Mouse (Mus musculus): ENCODE measurements around the gene Unc13d. TPM values are rescaled to one million over a fixed set of nuclear protein-coding genes. Genes with fewer than 3 reads are reported as not detected.

Gene Unc13d
- polyA plus RNA-seq, 1 experiment from 2014 or later: 0.60 TPM

- no peaks in the 10 kb centered on the region for H3K9me3 ChIP-seq (ENCODE audit: control insufficient read depth, low read length)
- H3K4me2 ChIP-seq (ENCODE audit: low read length): no peak overlapping the region
- no peak for ATAC-seq
- WGBS: 70% methylated on average over 7 of the region's 7 CpGs
- no peaks in the 10 kb centered on the region for H3K27me3 ChIP-seq (replicated peaks; ENCODE audit: control insufficient read depth, insufficient read depth, low read length)
- H3K9ac ChIP-seq (replicated peaks; ENCODE audit: low read depth, low read length): no peak overlapping the region
- H3K36me3 ChIP-seq (ENCODE audit: control insufficient read depth, insufficient read depth): peaks cover 4% of the 10 kb centered on the region; the same call in 1 of the 2 replicates
- H3K4me1 ChIP-seq (replicated peaks; ENCODE audit: control insufficient read depth, insufficient read depth, low read length): peaks cover 5% of the 10 kb centered on the region
- H3K4me3 ChIP-seq (replicated peaks; ENCODE audit: low read length): no peak overlapping the region
- no peak overlapping the region for H3K27ac ChIP-seq (ENCODE audit: low read length)
Observed at GRCm38 (mm10) chr11:116074436-116074991, 3.2 kb downstream of the Unc13d start.

DNA sequence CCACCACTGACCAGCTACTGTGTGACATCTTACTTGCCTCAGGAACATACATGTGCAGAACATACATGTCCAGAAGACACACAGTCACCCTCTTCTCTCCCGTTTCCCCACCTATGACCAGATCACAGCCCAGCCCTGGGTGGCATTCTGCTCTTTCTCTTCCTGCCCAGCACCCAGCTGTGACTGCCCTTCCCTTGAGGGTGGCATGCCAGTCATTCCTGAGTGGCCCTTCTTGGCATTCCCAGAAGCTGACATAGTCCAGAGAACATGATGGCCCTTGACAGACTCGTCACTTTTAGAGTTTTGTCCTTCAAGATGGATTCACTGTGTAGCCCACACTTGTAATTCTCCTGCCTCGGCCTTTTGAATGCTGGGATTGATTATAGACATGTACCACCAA, 5.2 kb downstream of the Unc13d start:
- 83% methylated on average over 3 of the region's 3 CpGs for WGBS
- Histone ChIP-seq H3K4me3 (replicated peaks; ENCODE audit: low read length) (no peak overlapping the region), H3K27ac (ENCODE audit: low read length) (no peak overlapping the region), H3K27me3 (replicated peaks; ENCODE audit: control insufficient read depth, insufficient read depth, low read length) (no peaks in the 10 kb centered on the region), H3K4me1 (replicated peaks; ENCODE audit: control insufficient read depth, insufficient read depth, low read length) (no peaks in the 10 kb centered on the region), H3K9ac (replicated peaks; ENCODE audit: low read depth, low read length) (no peak overlapping the region), H3K4me2 (ENCODE audit: low read length) (no peak overlapping the region), H3K36me3 (ENCODE audit: control insufficient read depth, insufficient read depth) (no peaks in the 10 kb centered on the region), H3K9me3 (ENCODE audit: control insufficient read depth, low read length) (no peaks in the 10 kb centered on the region)
- no peak for ATAC-seq

DNA sequence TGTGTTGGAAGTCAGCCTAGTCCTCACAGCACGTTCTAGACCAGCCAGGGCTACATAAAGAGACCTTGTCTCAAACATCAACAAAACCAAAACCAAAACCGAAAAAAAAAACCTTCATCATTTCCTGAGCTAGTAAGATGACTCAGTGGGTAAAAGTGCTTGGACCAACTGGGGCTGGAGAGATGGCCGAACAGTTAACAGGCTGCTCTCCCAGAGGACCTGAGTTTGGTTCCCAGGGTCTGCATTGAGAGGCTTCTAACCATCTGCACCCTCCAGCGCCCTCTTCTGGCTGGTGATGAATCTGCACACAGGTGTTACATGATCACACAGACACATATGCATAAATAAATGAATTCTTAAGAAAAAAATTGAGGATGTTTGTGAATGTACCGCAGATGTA, 6.3 kb downstream of the Unc13d start:
- H3K9ac ChIP-seq (replicated peaks; ENCODE audit: low read depth, low read length): no peak overlapping the region
- 67% methylated on average over 5 of the region's 5 CpGs for WGBS
- no peaks in the 10 kb centered on the region for H3K4me1 ChIP-seq (replicated peaks; ENCODE audit: control insufficient read depth, insufficient read depth, low read length)
- ATAC-seq: no peak
- H3K27ac ChIP-seq (ENCODE audit: low read length): no peak overlapping the region
- H3K27me3 ChIP-seq (replicated peaks; ENCODE audit: control insufficient read depth, insufficient read depth, low read length): no peaks in the 10 kb centered on the region
- no peaks in the 10 kb centered on the region for H3K9me3 ChIP-seq (ENCODE audit: control insufficient read depth, low read length)
- H3K4me2 ChIP-seq (ENCODE audit: low read length): no peak overlapping the region
- H3K4me3 ChIP-seq (replicated peaks; ENCODE audit: low read length): no peak overlapping the region
- no peaks in the 10 kb centered on the region for H3K36me3 ChIP-seq (ENCODE audit: control insufficient read depth, insufficient read depth)

GRCm38 (mm10) chr11:116065345-116065744, 12.4 kb downstream of the Unc13d start:
- ATAC-seq: no peak
- no peak overlapping the region for H3K4me2 ChIP-seq (ENCODE audit: low read length)
- H3K9me3 ChIP-seq (ENCODE audit: control insufficient read depth, low read length): no peaks in the 10 kb centered on the region
- no peak overlapping the region for H3K27ac ChIP-seq (ENCODE audit: low read length)
- WGBS: 86% methylated on average over 12 of the region's 12 CpGs
- H3K4me3 ChIP-seq (replicated peaks; ENCODE audit: low read length): no peak overlapping the region
- no peak overlapping the region for H3K9ac ChIP-seq (replicated peaks; ENCODE audit: low read depth, low read length)
- H3K36me3 ChIP-seq (ENCODE audit: control insufficient read depth, insufficient read depth): no peaks in the 10 kb centered on the region; the same call in 1 of the 2 replicates
- H3K4me1 ChIP-seq (replicated peaks; ENCODE audit: control insufficient read depth, insufficient read depth, low read length): no peaks in the 10 kb centered on the region; the same call in 1 of the 2 replicates
- H3K27me3 ChIP-seq (replicated peaks; ENCODE audit: control insufficient read depth, insufficient read depth, low read length): no peaks in the 10 kb centered on the region

GRCm38 (mm10) chr11:116064187-116064867, 13.4 kb downstream of the Unc13d start:
- Histone ChIP-seq H3K27me3 (replicated peaks; ENCODE audit: control insufficient read depth, insufficient read depth, low read length) (no peaks in the 10 kb centered on the region), H3K4me3 (replicated peaks; ENCODE audit: low read length) (no peak overlapping the region), H3K36me3 (ENCODE audit: control insufficient read depth, insufficient read depth) (peaks cover 8% of the 10 kb centered on the region), H3K4me1 (replicated peaks; ENCODE audit: control insufficient read depth, insufficient read depth, low read length) (no peaks in the 10 kb centered on the region; the same call in 1 of the 2 replicates), H3K4me2 (ENCODE audit: low read length) (no peak overlapping the region), H3K9ac (replicated peaks; ENCODE audit: low read depth, low read length) (no peak overlapping the region), H3K9me3 (ENCODE audit: control insufficient read depth, low read length) (no peaks in the 10 kb centered on the region), H3K27ac (ENCODE audit: low read length) (no peak overlapping the region)
- 71% methylated on average over 23 of the region's 23 CpGs for WGBS
- no peak for ATAC-seq

DNA sequence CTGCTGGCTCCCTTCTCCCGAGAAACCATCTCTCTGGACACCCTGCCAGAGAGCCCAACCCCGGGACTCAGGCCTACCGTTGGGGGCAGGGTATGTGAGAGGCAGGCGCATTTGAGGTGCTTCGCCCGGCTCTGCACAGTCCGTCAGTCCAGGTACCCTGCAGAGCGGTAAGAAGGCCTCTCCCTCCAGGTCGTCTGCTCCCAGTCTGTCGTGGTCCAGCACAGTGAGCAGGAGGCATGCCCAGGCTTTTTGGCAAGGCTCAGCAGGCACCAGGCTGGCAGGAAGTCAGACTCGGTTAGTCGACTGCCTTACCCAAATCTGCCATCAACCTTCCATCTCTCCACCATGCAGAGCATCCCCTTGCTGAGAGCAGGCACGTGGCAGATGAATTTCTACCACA, 14.2 kb downstream of the Unc13d start:
- H3K4me1 ChIP-seq (replicated peaks; ENCODE audit: control insufficient read depth, insufficient read depth, low read length): no peaks in the 10 kb centered on the region; the same call in 1 of the 2 replicates
- no peak overlapping the region; the same call in 1 of the 2 replicates for H3K9ac ChIP-seq (replicated peaks; ENCODE audit: low read depth, low read length)
- H3K4me3 ChIP-seq (replicated peaks; ENCODE audit: low read length): no peak overlapping the region
- WGBS: 55% methylated on average over 13 of the region's 13 CpGs
- peaks cover 11% of the 10 kb centered on the region for H3K36me3 ChIP-seq (ENCODE audit: control insufficient read depth, insufficient read depth)
- no peaks in the 10 kb centered on the region for H3K9me3 ChIP-seq (ENCODE audit: control insufficient read depth, low read length)
- peak overlapping the region; percentile 28; the same call in 1 of the 2 replicates for H3K27ac ChIP-seq (ENCODE audit: low read length)
- H3K4me2 ChIP-seq (ENCODE audit: low read length): no peak overlapping the region
- ATAC-seq: peak; percentile 52
- no peaks in the 10 kb centered on the region for H3K27me3 ChIP-seq (replicated peaks; ENCODE audit: control insufficient read depth, insufficient read depth, low read length)

GRCm38 (mm10) chr11:116062521-116062920, 15.2 kb downstream of the Unc13d start:
- ATAC-seq: no peak
- Histone ChIP-seq H3K4me2 (ENCODE audit: low read length) (no peak overlapping the region), H3K9ac (replicated peaks; ENCODE audit: low read depth, low read length) (no peak overlapping the region), H3K4me1 (replicated peaks; ENCODE audit: control insufficient read depth, insufficient read depth, low read length) (no peaks in the 10 kb centered on the region; the same call in 1 of the 2 replicates), H3K4me3 (replicated peaks; ENCODE audit: low read length) (no peak overlapping the region), H3K27ac (ENCODE audit: low read length) (no peak overlapping the region; the same call in 1 of the 2 replicates), H3K27me3 (replicated peaks; ENCODE audit: control insufficient read depth, insufficient read depth, low read length) (no peaks in the 10 kb centered on the region), H3K9me3 (ENCODE audit: control insufficient read depth, low read length) (no peaks in the 10 kb centered on the region), H3K36me3 (ENCODE audit: control insufficient read depth, insufficient read depth) (peaks cover 18% of the 10 kb centered on the region)
- WGBS: 38% methylated on average over 8 of the region's 8 CpGs

DNA sequence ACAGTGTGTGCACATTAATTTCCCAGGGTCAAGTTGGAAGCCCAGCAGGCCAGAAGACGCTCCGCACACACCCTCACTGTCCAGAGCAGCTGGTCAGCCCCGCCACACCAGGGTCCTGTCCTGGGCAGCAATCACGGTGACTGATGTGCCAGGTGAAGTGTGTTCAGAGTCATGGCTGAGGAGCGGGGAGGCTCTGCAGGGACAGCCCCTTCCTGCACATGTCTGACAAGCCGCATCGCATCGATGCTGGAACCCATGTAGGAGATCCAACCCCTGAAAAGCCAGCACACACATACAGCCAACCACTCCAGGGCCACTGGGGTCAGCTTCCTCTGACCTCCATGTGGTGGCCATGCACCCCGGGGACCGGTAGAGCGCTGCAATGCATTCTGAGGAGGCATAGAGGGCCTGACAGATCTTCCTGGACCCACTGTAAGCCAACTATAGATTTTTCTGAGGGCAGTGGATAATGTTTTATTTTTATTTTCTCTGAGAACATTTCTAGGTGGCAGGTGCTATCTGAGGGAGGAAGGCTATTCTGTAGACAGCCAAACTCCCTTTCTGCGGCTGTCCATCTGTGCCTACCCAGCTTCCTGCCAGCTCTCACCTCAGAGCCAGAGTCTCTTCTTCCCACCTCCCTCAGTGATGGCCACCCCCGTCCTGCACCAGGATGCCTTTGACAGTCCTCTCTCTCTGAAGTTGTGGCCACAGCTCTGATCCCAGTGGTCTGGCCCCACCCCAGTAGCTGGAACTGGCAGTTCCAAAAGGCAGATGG, 15.9 kb downstream of the Unc13d start:
- Histone ChIP-seq H3K4me2 (ENCODE audit: low read length) (no peak overlapping the region), H3K9me3 (ENCODE audit: control insufficient read depth, low read length) (no peaks in the 10 kb centered on the region), H3K27ac (ENCODE audit: low read length) (no peak overlapping the region), H3K36me3 (ENCODE audit: control insufficient read depth, insufficient read depth) (peaks cover 24% of the 10 kb centered on the region), H3K4me1 (replicated peaks; ENCODE audit: control insufficient read depth, insufficient read depth, low read length) (no peaks in the 10 kb centered on the region; the same call in 1 of the 2 replicates), H3K9ac (replicated peaks; ENCODE audit: low read depth, low read length) (no peak overlapping the region), H3K27me3 (replicated peaks; ENCODE audit: control insufficient read depth, insufficient read depth, low read length) (no peaks in the 10 kb centered on the region), H3K4me3 (replicated peaks; ENCODE audit: low read length) (no peak overlapping the region)
- WGBS: 91% methylated on average over 13 of the region's 13 CpGs
- no peak for ATAC-seq

DNA sequence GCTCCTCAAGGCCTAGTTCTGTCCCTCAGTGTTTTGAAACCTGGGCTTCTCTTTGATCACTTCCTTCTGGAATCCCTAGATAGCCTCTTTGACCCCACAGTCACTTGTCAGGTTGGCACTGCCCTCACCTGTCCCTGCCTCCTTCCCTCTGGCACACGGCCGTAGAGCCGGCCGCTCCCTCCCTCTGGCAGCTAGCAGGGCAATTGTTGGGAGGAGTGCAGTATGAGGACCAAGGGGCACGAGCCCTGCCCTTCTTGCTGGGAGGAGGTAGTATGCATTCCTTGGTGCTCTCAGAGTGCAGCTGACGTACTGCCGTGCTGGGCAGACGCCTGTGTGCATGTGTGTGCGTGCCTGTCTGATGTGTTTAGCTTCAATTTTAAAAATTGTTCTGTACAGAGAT, 17.2 kb downstream of the Unc13d start:
- WGBS: 89% methylated on average over 9 of the region's 9 CpGs
- no peak for ATAC-seq
- Histone ChIP-seq H3K4me2 (ENCODE audit: low read length) (no peak overlapping the region), H3K36me3 (ENCODE audit: control insufficient read depth, insufficient read depth) (peaks cover 24% of the 10 kb centered on the region), H3K9ac (replicated peaks; ENCODE audit: low read depth, low read length) (no peak overlapping the region), H3K27me3 (replicated peaks; ENCODE audit: control insufficient read depth, insufficient read depth, low read length) (no peaks in the 10 kb centered on the region), H3K9me3 (ENCODE audit: control insufficient read depth, low read length) (no peaks in the 10 kb centered on the region), H3K4me3 (replicated peaks; ENCODE audit: low read length) (no peak overlapping the region), H3K4me1 (replicated peaks; ENCODE audit: control insufficient read depth, insufficient read depth, low read length) (no peaks in the 10 kb centered on the region; the same call in 1 of the 2 replicates), H3K27ac (ENCODE audit: low read length) (no peak overlapping the region)

Data from forebrain, embryonic 16.5 days (tissue).